Mouse (Mus musculus): ENCODE data around the gene Mcts2. TPM values are rescaled to one million over a fixed set of nuclear protein-coding genes. Genes with fewer than 3 reads are reported as not detected.

The Mcts2 gene
- total RNA-seq, 2 experiments from 2014 or later, result 18.3 to 19.2 TPM

GRCm38 (mm10) chr2:152683086-152683485, 3.7 kb upstream of the Mcts2 start:
- DNase-seq (ENCODE audit: low spot score in 2 of 2), result no peak

GRCm38 (mm10) chr2:152686399-152686798, 436 bp upstream of the Mcts2 start:
- DNase-seq (ENCODE audit: low spot score in 2 of 2), result no peak

- DNase-seq (ENCODE audit: low spot score in 2 of 2), result no peak
Observed at GRCm38 (mm10) chr2:152691564-152692217, 4.9 kb downstream of the Mcts2 start.

DNA sequence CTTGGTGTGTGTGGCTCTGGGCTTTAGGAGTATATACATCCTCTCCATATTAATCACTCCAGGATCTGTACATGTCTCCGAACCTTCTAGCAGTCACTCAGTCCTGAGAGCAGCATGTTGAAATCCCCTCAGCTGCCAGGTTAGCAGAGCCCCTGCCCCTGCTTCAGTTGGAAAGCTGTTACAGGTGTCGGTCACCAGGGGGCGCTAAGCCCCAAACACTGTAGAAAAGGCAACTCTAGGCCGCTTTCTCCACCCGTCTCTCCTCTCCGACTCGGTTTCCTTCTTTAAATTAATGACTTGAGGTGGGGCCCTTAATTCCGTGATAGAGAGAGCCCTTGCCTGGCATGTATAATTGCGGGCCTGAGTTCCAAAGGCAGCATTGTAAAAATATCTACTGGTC, 6.4 kb downstream of the Mcts2 start:
- peak in 1 of 2 experiments; percentile 73 for DNase-seq (ENCODE audit: low spot score in 2 of 2)

DNA sequence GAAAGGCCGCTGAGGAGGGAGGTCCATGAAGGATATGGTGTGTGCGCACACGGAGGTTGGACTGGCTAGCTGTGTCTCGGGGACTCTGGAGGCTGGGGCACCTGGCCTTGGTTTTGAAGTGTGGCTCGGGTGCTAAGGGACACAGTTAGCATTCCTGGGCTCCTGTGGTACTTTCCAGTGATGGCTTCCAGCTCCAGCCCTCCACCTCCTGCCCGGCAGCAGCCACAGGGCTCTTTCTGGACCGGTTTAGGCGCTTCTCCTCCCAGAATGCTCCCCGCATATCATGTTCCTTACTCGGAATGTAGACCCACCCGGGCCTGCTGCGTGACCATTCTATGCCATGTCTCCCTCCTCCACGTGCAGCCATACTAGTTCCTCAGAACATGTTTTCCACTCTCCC, 6.9 kb downstream of the Mcts2 start:
- no peak for DNase-seq (ENCODE audit: low spot score in 2 of 2)

DNA sequence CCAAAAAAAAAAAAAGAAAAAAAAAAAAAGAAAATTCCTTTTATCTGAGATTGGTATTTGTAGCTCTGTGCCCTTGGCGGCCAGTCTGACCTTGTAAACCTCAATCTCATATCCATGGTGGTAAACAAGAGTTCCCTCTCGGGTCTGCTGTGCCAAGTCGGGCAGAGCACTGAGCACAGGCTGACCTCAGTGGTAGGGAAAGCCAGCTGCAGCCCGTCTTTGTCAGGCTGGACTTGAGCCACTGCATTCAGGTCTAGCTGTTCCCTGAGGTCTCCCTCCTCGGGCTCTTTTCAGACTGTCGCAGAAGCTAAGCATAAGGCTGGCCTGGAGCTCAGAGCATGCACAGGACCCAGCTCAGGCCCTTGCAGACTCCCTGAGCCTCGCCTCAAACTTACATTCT, 7.9 kb downstream of the Mcts2 start:
- no peak for DNase-seq (ENCODE audit: low spot score in 2 of 2)

DNA sequence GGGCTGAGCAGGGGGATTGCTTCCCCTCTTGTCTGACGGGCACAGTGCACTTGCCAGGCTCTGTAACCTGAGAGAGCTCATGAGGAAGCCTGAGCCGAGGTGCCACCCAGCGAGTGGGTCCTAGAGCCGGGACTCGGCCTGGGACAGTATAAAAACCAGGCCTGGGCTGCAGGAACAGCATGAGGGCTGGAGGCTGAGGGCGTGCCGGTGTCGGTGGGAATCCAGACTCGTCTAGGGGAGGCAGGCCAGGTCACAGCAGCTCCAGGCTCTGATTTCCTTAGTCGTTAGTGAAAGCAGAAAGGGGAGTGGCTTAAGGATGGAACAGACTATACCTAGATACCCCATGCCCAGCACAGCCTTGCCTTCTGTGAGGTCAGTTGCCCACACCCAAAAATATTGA, 9.2 kb downstream of the Mcts2 start:
- no peak for DNase-seq (ENCODE audit: low spot score in 2 of 2)

DNA sequence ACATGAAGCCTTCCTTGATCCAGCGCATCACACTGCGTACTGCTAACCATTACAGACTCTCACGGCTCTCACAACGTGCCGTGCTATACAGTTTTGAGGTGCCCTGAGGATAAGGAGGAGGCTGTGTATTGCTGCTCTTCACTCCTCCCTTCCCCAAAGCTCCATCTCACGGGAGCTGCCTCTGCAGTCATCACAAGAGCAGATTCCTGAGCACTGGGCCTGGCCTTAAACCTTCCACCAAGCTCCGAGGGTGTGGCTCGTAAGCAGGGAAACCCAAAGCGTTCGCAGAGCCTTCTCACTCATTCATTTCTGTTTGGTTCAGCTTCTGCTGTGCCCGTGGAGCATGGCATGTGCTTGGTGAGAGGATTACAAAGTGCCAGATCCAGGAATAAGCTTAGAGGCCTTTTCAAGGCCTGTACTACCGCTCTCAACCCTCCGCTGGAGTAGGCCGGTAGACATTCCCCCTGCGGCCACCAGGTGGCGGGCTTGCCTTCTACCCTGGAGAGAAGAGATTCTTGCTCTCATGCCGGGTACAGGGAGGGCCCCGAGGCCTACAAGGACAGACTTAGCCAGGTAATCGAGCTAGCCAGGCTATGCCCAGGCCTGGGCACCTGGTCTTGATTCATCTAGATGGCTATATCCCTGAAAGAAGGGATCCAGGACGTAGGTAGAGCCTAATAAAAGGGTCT, 9.8 kb downstream of the Mcts2 start:
- DNase-seq (ENCODE audit: low spot score in 2 of 2), result peak; percentile 84 to 95

GRCm38 (mm10) chr2:152700138-152700537, 13.3 kb downstream of the Mcts2 start:
- DNase-seq (ENCODE audit: low spot score in 2 of 2), result no peak

DNA sequence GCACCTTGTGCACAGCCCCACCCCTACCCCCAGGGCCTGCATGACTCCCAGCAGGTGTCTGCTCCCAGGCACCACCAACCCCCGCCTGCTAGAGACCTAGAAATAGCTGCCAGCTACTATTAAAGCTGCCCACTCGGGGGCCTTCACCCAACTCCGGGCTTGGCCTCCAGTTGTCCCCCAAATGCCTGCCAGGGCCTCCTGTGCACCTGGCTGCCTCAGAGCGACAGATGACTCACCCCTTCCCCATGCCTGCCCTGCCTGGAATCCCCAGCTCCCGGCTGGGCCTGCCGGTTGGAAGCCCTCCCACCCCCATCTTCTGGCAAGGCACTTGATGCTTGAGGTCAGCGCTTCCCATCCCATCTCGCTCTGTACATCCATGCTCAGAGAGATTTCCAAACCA, 13.9 kb downstream of the Mcts2 start:
- no peak for DNase-seq (ENCODE audit: low spot score in 2 of 2)

DNA sequence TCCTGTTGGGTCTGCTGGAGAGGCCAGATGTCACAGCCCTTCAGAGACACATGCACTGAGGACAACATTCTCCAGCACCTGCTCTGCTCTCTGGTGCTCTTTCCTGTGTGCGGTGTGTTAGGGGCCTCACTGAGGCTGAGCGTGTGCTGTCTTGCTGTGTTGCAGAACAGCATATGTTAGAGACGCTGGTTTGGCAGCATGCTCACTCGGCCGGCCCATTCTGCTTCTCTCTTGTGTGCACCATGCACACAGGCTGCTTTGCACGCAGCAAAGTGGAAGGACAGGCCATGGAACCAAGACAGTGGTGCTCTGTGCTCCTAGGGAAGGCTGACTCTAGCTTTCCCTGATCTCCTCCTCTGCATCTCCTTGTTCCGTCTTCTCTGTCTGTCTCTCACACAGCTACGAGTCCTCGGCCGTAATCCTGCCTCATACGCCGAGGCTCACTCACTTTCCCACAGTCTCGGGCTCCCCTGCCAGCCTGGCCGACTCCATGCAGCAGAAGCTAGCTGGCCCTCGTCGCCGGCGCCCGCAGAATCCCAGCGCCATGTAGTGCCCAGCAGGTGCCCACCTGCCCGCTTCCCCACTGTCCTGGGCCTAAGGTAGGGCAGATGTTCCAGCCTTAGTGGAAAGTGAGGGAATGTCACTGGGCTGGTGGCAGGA, 16.9 kb downstream of the Mcts2 start:
- DNase-seq (ENCODE audit: low spot score in 2 of 2), result no peak

DNA sequence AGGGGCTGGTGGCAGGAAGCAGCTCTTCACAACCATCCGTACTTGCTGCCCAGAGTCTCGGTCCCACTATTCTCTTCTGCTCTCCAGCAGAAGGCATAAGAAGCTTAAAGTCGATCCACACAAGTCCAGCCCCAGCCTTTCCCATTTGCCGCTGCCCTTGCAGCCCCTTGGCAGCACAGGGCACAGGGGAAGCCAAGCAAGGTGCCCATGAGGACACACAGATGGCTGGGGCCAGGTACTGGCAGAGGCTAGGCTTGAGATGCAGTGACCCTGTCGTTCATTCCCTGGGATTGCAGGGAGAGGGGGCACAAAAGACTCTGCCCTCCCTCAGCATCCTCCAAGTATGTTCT, 17.4 kb downstream of the Mcts2 start:
- no peak for DNase-seq (ENCODE audit: low spot score in 2 of 2)

DNA sequence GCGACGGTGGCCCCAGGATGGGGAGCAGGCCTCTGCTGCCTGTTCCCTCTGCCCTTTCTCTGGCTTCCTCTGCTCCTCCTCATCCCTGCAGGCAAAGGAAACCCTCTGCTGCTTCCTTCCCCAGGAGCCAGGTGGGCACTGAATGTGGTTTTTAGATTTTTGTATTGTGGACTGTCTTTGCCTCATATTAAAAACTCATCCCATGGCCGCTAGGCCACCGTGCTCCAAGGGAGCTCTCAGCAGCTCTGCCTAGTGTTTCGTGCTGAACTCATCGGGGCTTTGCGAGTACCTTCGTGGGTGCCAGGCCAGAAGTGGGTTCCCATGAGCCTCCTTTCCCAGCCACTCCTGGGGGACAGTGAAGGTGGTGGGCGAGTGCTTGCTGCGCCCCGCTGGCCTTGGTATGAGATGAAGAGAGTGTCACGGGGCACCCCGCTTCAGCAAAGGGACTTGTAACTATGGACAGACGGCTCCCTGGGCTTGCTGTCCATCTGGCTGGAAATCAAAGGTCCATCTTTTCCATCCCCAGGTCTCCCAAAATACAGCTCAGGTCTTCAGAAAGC, 18.1 kb downstream of the Mcts2 start:
- DNase-seq (ENCODE audit: low spot score in 2 of 2), result no peak

DNA sequence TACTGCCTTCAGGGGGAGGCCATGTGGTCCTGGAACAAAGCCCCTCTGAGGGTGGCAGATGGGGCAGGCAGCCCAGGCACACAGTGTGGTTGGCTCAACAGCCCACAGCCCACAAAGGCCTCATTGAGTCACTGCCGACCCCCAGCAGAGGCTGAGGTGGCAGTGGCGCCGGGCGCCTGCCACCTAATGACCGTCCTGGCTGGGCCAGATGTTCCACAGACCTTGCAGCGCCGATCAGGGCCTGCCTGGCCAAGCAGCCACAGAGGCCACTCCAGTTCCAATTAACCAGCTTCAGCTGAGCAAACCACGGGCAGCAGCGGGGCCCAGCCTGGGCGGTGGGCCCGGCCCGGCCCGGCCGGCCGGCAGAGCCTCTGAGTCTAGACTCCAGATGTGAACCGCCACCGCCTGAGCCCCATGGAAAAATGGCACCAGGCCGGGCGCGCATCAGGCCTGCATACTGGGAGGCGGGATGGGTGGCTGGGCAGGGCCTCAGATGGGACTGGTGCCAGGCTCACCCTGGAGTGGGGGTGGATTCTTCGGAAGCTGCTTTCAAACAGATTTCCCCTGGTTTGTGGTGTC, 19.2 kb downstream of the Mcts2 start:
- DNase-seq (ENCODE audit: low spot score in 2 of 2), result peak; percentile 56 to 68

- no peak for DNase-seq (ENCODE audit: low spot score in 2 of 2)
Observed at GRCm38 (mm10) chr2:152707186-152707585, 20.4 kb downstream of the Mcts2 start.

GRCm38 (mm10) chr2:152707627-152708026, 20.8 kb downstream of the Mcts2 start:
- peak; percentile 29 to 66 for DNase-seq (ENCODE audit: low spot score in 2 of 2)

GRCm38 (mm10) chr2:152709066-152709465, 22.2 kb downstream of the Mcts2 start:
- no peak for DNase-seq (ENCODE audit: low spot score in 2 of 2)

- no peak for DNase-seq (ENCODE audit: low spot score in 2 of 2)
Observed at GRCm38 (mm10) chr2:152716241-152716772, 29.5 kb downstream of the Mcts2 start.

GRCm38 (mm10) chr2:152717652-152718051, 30.8 kb downstream of the Mcts2 start:
- no peak for DNase-seq (ENCODE audit: low spot score in 2 of 2)

DNA sequence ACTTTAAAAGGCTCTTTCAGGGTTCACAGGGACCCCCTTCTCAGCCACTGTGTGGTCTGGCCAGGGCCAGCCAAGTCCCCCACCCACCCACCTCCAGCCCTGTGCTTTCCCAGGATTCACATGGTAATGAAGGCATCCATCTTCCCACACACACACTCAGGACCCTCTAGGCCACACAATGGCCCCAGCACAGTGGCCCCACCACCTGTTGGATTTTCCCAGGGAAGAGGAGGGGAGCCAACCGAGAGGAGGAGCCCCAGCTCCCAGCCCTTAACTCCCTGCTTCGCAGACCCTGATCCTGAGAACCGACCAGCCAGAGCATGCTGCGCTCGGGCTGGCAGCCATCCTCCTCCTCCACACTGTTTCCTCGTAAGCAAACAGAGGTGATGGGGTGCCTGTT, 31.2 kb downstream of the Mcts2 start:
- no peak for DNase-seq (ENCODE audit: low spot score in 2 of 2)

GRCm38 (mm10) chr2:152723651-152724331, 37.0 kb downstream of the Mcts2 start:
- no peak for DNase-seq (ENCODE audit: low spot score in 2 of 2)
